Mouse (Mus musculus) G1E (cell line): Measurements from ENCODE around the gene Col9a3.

Experiments
- CTCF ChIP-seq: IDR thresholded peaks from 2 replicates; pipeline ENCODE4 v1.5.1; 2012; ENCODE audit warnings: low read depth, low read length, inconsistent platforms, mixed read lengths
- GATA1 ChIP-seq: IDR thresholded peaks from 2 replicates; pipeline ENCODE4 v1.6.1; 2012; ENCODE audit warnings: borderline replicate concordance, low read length, inconsistent platforms, mixed read lengths

DNA sequence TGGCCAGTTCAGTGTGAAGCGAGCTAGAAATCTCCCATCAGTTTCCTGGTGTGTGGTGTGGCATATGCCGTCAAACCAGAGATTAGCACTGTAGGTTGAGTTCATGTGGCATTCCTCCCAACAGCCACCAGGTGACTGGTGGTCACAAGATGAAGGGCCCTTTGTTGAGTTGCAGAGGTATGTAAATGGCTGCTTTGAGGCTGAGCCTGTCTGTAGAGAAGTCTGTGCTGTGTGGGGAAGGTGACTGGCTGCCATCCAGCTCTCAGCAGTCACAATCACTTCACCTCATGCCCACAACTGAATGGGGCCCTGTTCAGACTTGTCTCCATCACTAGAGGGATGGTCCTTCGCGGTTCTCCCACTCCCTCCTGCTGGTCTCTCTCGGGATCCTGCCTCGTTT lies 7.2 kb downstream of the Col9a3 start:
- TF ChIP-seq CTCF (no peak), GATA1 (no peak)
